Mouse (Mus musculus) heart, embryonic 11.5 days (tissue): Measurements from ENCODE around the gene Igf1r. TPM values are rescaled to one million over a fixed set of nuclear protein-coding genes. Genes with fewer than 3 reads are reported as not detected.

Experiments
- ATAC-seq: fragments of 200-750 bp; cut with Nextera tagmentation; replicated peaks from 2 replicates; pipeline ENCODE4 v1.8.0; 2017; ENCODE audit warnings: moderate library complexity; ENCODE audit not compliant: insufficient number of reproducible peaks, low FRiP score, low TSS enrichment
- H3K27ac ChIP-seq: fragments of 300-500 bp; sonication (generic); 2 replicates; pipeline ENCODE4 v1.5.1; 2014; ENCODE audit warnings: mild to moderate bottlenecking, low read depth, low read length
- H3K27me3 ChIP-seq: fragments of 300-500 bp; sonication (generic); 2 replicates; pipeline ENCODE4 v1.6.1; 2014; ENCODE audit warnings: mild to moderate bottlenecking, low read length, mixed read lengths; ENCODE audit not compliant: control insufficient read depth, insufficient read depth
- H3K36me3 ChIP-seq: fragments of 300-500 bp; sonication (generic); 2 replicates; pipeline ENCODE4 v1.6.1; 2014; ENCODE audit warnings: mild to moderate bottlenecking, low read length, moderate library complexity, mixed read lengths; ENCODE audit not compliant: control insufficient read depth, insufficient read depth
- H3K4me1 ChIP-seq: fragments of 300-500 bp; sonication (generic); 2 replicates; pipeline ENCODE4 v1.6.1; 2014; ENCODE audit warnings: low read length; ENCODE audit not compliant: control insufficient read depth, insufficient read depth
- H3K4me2 ChIP-seq: fragments of 300-500 bp; sonication (generic); 2 replicates; pipeline ENCODE4 v1.6.1; 2014; ENCODE audit warnings: mild to moderate bottlenecking, moderate library complexity
- H3K4me3 ChIP-seq: fragments of 300-500 bp; sonication (generic); 2 replicates; pipeline ENCODE4 v1.5.1; 2014; ENCODE audit warnings: low read depth, low read length
- H3K9ac ChIP-seq: fragments of 300-500 bp; sonication (generic); 2 replicates; pipeline ENCODE4 v1.6.1; 2014; ENCODE audit warnings: mild to moderate bottlenecking, low read depth, low read length, moderate library complexity
- H3K9me3 ChIP-seq: fragments of 300-500 bp; sonication (generic); replicated peaks from 2 replicates; pipeline ENCODE4 v1.6.1; 2016; ENCODE audit warnings: low read length; ENCODE audit not compliant: control insufficient read depth
- WGBS: fragments of 180-500 bp; shearing (Covaris S2); extraction: QIAGEN DNeasy Blood & Tissue Kit; methylation state at CpG from one replicate; pipeline ENCODE4 v1.1.7; 2014; ENCODE audit not compliant: insufficient replicate concordance; 5-methylcytosine and 5-hydroxymethylcytosine counted together
- polyA plus RNA-seq: library from polyadenylated mRNA; unstranded; fragments of >200 nt; fragmentation: Nextera tagmentation; extraction: Ambion mirVana; gene quantifications from 2 replicates; pipeline ENCODE4 v1.2.1, GENCODE M21; 2014

Gene Igf1r
- polyA plus RNA-seq, 1 experiment from 2014 or later: 19.3 TPM

DNA sequence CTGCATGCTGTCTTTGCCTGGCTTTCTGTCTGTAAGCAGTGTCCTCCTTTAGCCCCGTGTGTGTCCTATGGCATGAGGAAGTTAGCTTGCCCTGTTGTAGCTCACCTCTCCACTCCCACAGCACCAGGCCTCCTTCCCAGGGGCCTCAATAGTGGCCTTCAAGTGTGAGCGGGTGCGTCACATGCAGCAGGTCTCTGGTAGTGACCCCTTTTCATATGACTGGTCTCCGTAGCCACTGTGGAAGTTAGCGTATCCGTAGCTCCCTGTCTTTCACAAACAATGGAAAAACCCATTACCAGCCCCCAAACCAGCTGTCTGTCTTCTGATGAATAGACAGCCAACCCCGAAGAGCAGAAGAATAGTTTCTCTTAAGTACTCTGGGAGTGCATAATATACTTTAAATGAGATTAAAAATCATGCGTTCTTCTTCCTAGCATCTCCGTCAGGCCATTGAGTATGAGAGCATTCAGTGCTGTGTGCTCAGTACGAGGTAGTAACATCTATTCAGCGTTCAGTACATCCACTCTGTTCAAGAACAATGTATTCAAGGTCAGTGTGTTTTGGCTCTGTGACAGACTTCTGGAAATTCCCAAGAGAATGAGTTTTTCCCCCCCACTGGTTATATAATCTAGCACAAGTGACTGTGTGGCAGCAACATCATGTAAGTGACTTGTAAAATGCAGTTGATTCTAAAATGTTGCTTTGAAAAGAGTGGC is 112.2 kb downstream of the Igf1r start:
- Histone ChIP-seq H3K4me1 (peaks cover 34% of the 10 kb centered on the region), H3K4me2 (no peak overlapping the region), H3K36me3 (no peaks in the 10 kb centered on the region), H3K4me3 (no peak overlapping the region), H3K27ac (peak overlapping the region; percentile 32; the same call in 1 of the 2 replicates), H3K9me3 (no peaks in the 10 kb centered on the region), H3K9ac (no peak overlapping the region), H3K27me3 (no peaks in the 10 kb centered on the region)
- ATAC-seq: 0 out of 2 replicates have a peak, but pooled peaks have one; percentile 55
- 65% methylated on average over 11 of the region's 11 CpGs for WGBS

DNA sequence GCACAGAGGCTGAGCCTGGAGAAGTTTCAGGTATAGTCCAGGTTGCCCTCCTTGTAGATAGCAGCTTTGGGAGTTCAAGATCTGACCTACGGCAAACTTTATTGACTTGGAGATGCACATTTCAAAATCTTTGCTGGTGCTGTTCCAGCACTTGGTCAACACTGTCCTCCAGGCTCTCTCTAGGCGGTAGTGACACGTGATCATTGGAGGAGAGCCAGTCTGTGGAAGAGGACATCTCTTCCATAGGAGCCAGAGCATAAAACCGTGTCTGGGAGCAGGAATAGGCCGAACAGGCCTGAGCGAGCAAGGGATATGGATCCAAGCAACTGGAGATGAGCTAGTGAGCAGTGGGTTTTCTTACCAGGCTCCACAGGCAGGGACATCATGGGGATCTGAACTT is 113.3 kb downstream of the Igf1r start:
- Histone ChIP-seq H3K36me3 (no peaks in the 10 kb centered on the region), H3K27ac (no peak overlapping the region)

DNA sequence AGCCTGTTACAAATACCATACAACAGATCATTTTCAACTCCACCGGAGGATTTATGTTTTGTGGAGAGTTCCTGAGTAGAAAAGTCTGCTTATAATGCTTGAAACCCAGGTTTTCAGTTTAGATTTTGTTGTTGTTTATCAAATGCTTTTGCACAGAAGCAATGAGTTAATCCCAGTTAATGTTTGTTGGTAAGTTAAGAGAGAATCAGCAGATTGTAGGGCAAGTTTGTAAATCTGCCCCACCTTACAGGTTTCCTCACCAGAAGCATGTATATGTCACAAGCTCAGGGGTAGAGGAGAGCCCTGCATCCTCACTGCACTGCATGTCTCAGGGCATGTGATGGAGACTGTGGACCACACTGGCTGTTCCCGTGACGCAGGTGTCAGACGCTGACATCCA is 114.7 kb downstream of the Igf1r start:
- H3K4me3 ChIP-seq: no peak overlapping the region
- H3K4me2 ChIP-seq: no peak overlapping the region
- 91% methylated on average over 4 of the region's 4 CpGs for WGBS
- H3K27ac ChIP-seq: no peak overlapping the region
- ATAC-seq: no peak
- H3K27me3 ChIP-seq: no peaks in the 10 kb centered on the region
- H3K9ac ChIP-seq: no peak overlapping the region
- H3K4me1 ChIP-seq: peaks cover 50% of the 10 kb centered on the region
- no peaks in the 10 kb centered on the region for H3K9me3 ChIP-seq
- H3K36me3 ChIP-seq: no peaks in the 10 kb centered on the region

More for the DNA sequence above, 113.3 kb downstream of the Igf1r start:
- H3K27me3 ChIP-seq: no peaks in the 10 kb centered on the region
- H3K9ac ChIP-seq: no peak overlapping the region
- no peak overlapping the region for H3K4me2 ChIP-seq
- WGBS: 89% methylated on average over 6 of the region's 6 CpGs
- no peaks in the 10 kb centered on the region for H3K9me3 ChIP-seq
- no peak overlapping the region for H3K4me3 ChIP-seq
- no peak for ATAC-seq
- H3K4me1 ChIP-seq: peaks cover 45% of the 10 kb centered on the region

DNA sequence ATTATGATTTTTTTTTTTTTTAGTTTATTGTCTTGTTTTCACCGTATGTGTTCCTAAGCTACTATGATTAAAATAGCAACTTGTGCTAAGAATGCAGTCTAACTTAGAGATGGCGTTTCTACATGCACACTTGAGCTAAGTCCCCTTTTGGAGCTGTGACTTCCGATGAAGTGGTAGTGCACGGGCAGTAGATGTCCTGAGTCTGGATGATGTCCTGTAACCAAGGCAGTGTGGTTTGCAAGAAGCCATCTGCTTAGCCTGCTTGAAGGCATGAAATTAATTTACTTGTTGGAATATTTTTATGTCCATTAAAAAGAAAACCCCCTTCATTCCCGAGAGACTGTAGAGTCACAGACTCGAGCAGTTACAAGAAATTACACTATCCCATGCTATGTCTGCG is 116.7 kb downstream of the Igf1r start:
- H3K9me3 ChIP-seq: no peaks in the 10 kb centered on the region
- no peak overlapping the region; the same call in 1 of the 2 replicates for H3K27ac ChIP-seq
- H3K4me1 ChIP-seq: peaks cover 63% of the 10 kb centered on the region
- H3K4me3 ChIP-seq: no peak overlapping the region
- H3K4me2 ChIP-seq: no peak overlapping the region
- 63% methylated on average over 7 of the region's 7 CpGs for WGBS
- no peak for ATAC-seq
- no peak overlapping the region for H3K9ac ChIP-seq
- no peaks in the 10 kb centered on the region for H3K36me3 ChIP-seq
- H3K27me3 ChIP-seq: no peaks in the 10 kb centered on the region

DNA sequence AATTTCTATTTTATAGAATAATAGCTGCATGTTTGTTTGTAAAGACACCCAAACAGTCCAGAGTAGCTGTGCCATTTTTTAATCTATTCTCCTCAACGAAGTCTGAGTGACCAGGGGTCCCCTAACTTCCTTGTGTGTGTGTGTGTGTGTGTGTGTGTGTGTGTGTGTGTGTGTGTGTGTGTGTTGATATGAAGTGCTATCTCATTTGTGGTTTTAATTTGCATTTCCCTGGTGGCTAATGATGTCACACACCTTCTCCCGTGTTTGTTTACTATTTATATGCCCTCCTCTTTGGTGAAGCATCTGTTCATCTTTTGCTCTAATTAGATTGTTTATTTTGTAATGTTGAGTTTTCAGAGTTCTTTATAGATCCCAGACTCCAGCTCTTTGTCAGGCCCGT is 117.4 kb downstream of the Igf1r start:
- Histone ChIP-seq H3K4me3 (no peak overlapping the region), H3K9ac (no peak overlapping the region), H3K4me1 (peaks cover 63% of the 10 kb centered on the region), H3K9me3 (no peaks in the 10 kb centered on the region), H3K4me2 (no peak overlapping the region), H3K36me3 (no peaks in the 10 kb centered on the region), H3K27me3 (no peaks in the 10 kb centered on the region), H3K27ac (0 out of 2 replicates have a peak overlapping the region, but pooled peaks have one; percentile 41)
- WGBS: 30% methylated on average over 3 of the region's 3 CpGs
- ATAC-seq: no peak

DNA sequence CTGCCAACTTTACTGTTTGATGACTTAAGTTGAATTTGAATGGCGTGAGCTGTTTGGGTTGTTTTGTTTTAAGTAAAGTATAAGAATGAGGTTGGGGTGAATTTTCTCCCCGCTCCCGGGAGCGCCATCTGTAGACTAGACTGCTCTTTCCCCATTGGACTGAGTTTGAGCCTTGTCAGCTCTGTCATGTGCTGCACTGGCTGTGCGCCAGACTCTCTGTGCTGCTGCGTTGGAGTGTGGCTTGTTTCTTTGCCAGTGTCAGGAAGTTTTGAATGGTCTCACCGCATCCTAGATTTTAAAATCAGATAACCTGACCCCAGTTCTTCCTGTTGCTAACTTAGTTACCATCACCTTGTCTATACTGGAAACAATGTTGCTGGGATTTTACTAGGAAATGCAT is 118.0 kb downstream of the Igf1r start:
- Histone ChIP-seq H3K36me3 (no peaks in the 10 kb centered on the region), H3K27me3 (no peaks in the 10 kb centered on the region), H3K9me3 (no peaks in the 10 kb centered on the region), H3K27ac (0 out of 2 replicates have a peak overlapping the region, but pooled peaks have one; percentile 41), H3K4me1 (peaks cover 68% of the 10 kb centered on the region), H3K9ac (no peak overlapping the region), H3K4me3 (no peak overlapping the region), H3K4me2 (no peak overlapping the region)
- 0 out of 2 replicates have a peak, but pooled peaks have one; percentile 59 for ATAC-seq
- WGBS: 31% methylated on average over 7 of the region's 7 CpGs

DNA sequence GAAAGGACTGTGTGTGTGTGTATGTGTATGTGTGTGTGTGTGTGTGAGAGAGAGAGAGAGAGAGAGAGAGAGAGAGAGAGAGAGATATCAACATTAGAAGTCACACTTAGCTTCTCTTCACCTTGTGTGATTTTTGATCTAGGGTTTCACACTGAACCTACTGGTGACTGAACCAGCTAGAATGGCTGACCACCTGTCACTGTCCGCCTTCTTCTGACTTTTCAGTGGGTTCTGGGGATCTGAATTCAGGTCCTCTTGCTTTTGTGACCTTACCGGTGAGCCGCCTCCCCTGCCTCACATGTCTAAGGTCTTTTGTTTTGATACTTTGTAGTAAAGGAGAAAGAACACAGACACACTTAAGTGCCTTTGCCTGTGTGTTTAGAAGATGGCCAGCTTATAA is 118.4 kb downstream of the Igf1r start:
- Histone ChIP-seq H3K9ac (no peak overlapping the region), H3K27me3 (no peaks in the 10 kb centered on the region), H3K4me2 (no peak overlapping the region), H3K36me3 (no peaks in the 10 kb centered on the region), H3K4me1 (peaks cover 72% of the 10 kb centered on the region), H3K27ac (no peak overlapping the region), H3K4me3 (no peak overlapping the region), H3K9me3 (no peaks in the 10 kb centered on the region)
- ATAC-seq: no peak
- 89% methylated on average over 3 of the region's 3 CpGs for WGBS

DNA sequence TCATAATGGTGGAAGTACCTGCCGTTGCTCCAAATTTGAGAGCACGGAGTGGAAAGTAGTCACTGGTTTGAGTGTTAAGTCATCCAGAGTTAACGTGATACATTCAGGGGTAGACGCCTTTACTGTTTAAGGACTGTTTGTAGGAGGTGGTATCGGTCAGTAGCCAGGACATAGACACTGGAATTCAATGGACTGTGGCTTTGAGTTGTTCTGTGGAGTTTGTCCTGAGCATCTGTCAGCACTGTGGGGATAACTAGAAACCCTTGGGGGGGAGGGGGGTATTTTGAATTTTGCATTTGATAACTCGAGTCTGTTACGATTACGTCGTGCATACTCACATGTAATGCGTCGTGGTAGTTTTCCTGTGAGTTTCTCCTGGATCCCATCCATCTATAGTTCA is 119.1 kb downstream of the Igf1r start:
- no peak overlapping the region for H3K9ac ChIP-seq
- WGBS: 90% methylated on average over 11 of the region's 11 CpGs
- ATAC-seq: no peak
- H3K9me3 ChIP-seq: no peaks in the 10 kb centered on the region
- H3K4me2 ChIP-seq: no peak overlapping the region
- H3K36me3 ChIP-seq: no peaks in the 10 kb centered on the region
- no peak overlapping the region for H3K4me3 ChIP-seq
- H3K4me1 ChIP-seq: peaks cover 72% of the 10 kb centered on the region
- no peaks in the 10 kb centered on the region for H3K27me3 ChIP-seq
- H3K27ac ChIP-seq: no peak overlapping the region
